Mouse (Mus musculus) lung, embryonic 14.5 days (tissue): ENCODE measurements at regions not wholly inside any gene's neighbourhood (a gene's known extent, or its start where the extent isn't known, plus 50 kb on each side); places are given as distances from the start of the nearest gene placed in this dataset.

Source experiments
- ATAC-seq: fragments of 200-750 bp; cut with Nextera tagmentation; 2 replicates; pipeline ENCODE4 v1.8.0; 2017; ENCODE audit warnings: mild to moderate bottlenecking, moderate TSS enrichment, moderate library complexity; ENCODE audit not compliant: insufficient read depth
- DNase-seq: peaks from one replicate; pipeline ENCODE4 v3.0.0-alpha.2; 2015
- H3K27ac ChIP-seq: fragments of 300-500 bp; sonication (generic); 2 replicates; pipeline ENCODE4 v1.5.1; 2014; ENCODE audit warnings: low read depth, mild to moderate bottlenecking, moderate library complexity
- H3K27me3 ChIP-seq: fragments of 300-500 bp; sonication (generic); 2 replicates; pipeline ENCODE4 v1.6.1; 2014; ENCODE audit warnings: low read length, control low read depth; ENCODE audit not compliant: insufficient read depth
- H3K36me3 ChIP-seq: fragments of 300-500 bp; sonication (generic); 2 replicates; pipeline ENCODE4 v1.6.1; 2014; ENCODE audit warnings: control low read depth; ENCODE audit not compliant: insufficient read depth
- H3K4me1 ChIP-seq: fragments of 300-500 bp; sonication (generic); 2 replicates; pipeline ENCODE4 v1.6.1; 2014; ENCODE audit warnings: antibody characterized with exemption, control low read depth; ENCODE audit not compliant: insufficient read depth
- H3K4me2 ChIP-seq: fragments of 300-500 bp; sonication (generic); 2 replicates; pipeline ENCODE4 v1.6.1; 2014; ENCODE audit warnings: mild to moderate bottlenecking
- H3K4me3 ChIP-seq: fragments of 300-500 bp; sonication (generic); 2 replicates; pipeline ENCODE4 v1.5.1; 2014; ENCODE audit warnings: low read depth, low read length
- H3K9ac ChIP-seq: fragments of 300-500 bp; sonication (generic); 2 replicates; pipeline ENCODE4 v1.6.1; 2014
- H3K9me3 ChIP-seq: fragments of 300-500 bp; sonication (generic); 2 replicates; pipeline ENCODE4 v1.6.1; 2016; ENCODE audit warnings: low read depth, low read length, control low read depth
- CTCF ChIP-seq: IDR thresholded peaks from 2 replicates; pipeline ENCODE4 v1.5.1; 2016; ENCODE audit warnings: antibody characterized with exemption, low read depth
- WGBS: fragments of 180-500 bp; shearing (Covaris S2); extraction: QIAGEN DNeasy Blood & Tissue Kit; methylation state at CpG from one replicate; pipeline ENCODE4 v1.1.7; 2014; 5-methylcytosine and 5-hydroxymethylcytosine counted together

DNA sequence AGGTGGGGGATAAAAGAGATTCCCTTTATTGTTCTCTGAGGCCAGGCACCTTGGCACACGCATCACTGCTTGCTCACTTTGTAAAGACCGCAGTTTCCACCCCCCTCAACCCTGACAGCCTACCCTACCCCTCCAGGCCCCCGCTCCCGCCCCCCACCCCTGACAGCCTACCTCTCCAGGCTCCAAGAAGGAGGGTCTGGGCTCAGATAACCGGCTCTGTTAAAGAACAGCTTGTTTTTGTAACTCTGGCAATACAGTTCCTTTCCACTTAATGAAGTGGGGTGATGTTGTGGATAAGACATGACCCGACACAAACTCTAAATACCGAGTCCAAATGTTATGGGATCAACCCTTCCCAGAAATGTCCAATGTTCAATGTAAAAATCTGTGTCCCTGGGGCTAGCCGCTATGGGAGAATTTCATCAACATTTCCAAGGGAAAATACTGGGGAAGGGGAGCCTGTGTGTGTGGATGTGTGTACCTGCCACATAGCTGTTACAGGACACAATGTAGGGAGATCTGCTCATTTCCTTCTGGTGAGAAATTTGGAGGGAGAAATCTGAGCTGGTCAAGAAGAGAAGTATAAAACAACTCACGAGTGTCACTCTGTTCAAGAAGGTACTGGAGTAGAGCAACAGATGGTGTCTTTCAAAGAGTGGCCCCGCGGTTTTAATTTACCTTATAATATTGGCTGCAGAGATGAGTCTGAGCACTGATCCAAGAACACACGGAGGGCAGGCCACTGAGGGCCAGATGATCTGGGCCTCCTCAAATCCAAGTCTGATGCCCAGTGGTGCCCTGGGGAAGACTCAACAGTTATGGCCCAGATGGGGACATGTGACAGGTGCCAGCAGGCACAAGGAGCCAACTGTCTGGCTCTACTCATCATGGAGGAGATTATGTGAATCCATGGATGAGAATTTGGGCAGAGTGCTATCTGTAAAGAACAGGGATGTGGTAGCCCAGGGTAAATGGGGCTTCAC lies 76.7 kb downstream of the Gas1 start:
- H3K4me1 ChIP-seq: 0 out of 2 replicates have a peak, but pooled peaks cover 3% of the 10 kb centered on the region
- no peak overlapping the region for H3K4me3 ChIP-seq
- no peaks in the 10 kb centered on the region for H3K36me3 ChIP-seq
- 34% methylated on average over 12 of the region's 12 CpGs for WGBS
- H3K9ac ChIP-seq: no peak overlapping the region
- H3K9me3 ChIP-seq: no peaks in the 10 kb centered on the region
- peak overlapping the region; percentile 36 for H3K4me2 ChIP-seq
- H3K27me3 ChIP-seq: no peaks in the 10 kb centered on the region
- TF ChIP-seq CTCF: no peak
- ATAC-seq (peak; percentile 81), DNase-seq (peak; percentile 65)
- peak overlapping the region; percentile 51; the same call in 1 of the 2 replicates for H3K27ac ChIP-seq

DNA sequence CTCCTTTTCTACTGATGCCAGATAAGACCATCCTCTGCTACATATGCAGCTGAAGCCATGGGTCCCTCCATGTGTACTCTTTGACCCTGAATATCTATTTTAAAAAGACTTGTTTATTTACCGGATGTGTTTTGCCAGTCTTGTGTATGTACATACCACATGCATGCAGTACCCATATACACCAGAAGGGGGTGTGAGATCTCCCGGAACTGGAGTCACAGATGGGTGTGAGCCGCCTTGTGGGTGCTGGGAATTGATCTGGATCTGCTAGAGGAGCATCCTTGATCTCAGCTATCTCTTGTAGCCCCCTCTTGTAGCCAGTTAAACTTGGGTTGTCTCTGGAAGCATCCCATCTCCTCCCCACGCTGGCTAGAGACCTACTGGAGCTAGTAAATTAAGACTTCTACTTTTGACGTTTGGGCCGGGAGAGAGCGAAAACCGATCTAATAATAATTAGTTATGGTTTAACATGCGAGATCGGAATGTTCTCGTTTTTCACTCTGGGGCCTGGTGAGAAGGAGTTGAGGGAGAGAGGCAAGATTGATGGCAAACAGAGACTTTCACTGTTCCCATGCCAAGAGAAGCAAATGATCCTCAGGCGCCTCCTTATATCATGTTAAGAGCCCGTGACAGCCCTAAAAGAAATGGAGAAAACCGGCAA lies 77.6 kb downstream of the Gas1 start:
- WGBS: 52% methylated on average over 14 of the region's 14 CpGs
- Histone ChIP-seq H3K4me3 (no peak overlapping the region), H3K27me3 (no peaks in the 10 kb centered on the region), H3K9ac (no peak overlapping the region), H3K9me3 (no peaks in the 10 kb centered on the region), H3K27ac (peak overlapping the region; percentile 61; the same call in 1 of the 2 replicates), H3K36me3 (no peaks in the 10 kb centered on the region), H3K4me2 (peak overlapping the region; percentile 36), H3K4me1 (0 out of 2 replicates have a peak, but pooled peaks cover 3% of the 10 kb centered on the region)
- TF ChIP-seq CTCF: peak; percentile 68
- ATAC-seq (peak; percentile 74), DNase-seq (peak; percentile 80)

DNA sequence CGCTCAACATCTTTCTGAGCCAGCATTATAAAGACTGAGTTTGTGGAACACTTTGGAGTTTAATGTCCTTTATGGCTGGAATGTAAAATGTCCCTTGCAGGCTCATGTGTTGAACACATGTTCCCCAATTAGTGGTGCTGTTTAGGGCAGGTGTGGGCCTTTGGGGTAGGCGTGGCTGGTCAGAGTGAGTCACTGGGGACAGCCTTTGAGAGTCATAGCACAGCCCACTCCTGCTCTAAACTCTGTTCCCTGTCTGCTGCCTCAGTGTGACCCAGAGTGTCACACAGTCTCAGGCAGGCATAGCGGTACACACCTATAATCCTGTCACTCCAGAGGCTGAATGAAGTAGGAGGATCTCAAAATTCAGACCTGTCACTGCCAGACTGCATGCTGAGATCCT lies 78.8 kb downstream of the Gas1 start:
- no peak for DNase-seq
- no peak for TF ChIP-seq CTCF
- no peak for ATAC-seq
- WGBS: 89% methylated on average over 3 of the region's 3 CpGs
- no peaks in the 10 kb centered on the region for H3K36me3 ChIP-seq
- H3K27me3 ChIP-seq: no peaks in the 10 kb centered on the region
- 0 out of 2 replicates have a peak, but pooled peaks cover 3% of the 10 kb centered on the region for H3K4me1 ChIP-seq
- H3K9me3 ChIP-seq: no peaks in the 10 kb centered on the region
- H3K4me2 ChIP-seq: no peak overlapping the region
- no peak overlapping the region for H3K9ac ChIP-seq
- no peak overlapping the region for H3K4me3 ChIP-seq
- no peak overlapping the region for H3K27ac ChIP-seq

DNA sequence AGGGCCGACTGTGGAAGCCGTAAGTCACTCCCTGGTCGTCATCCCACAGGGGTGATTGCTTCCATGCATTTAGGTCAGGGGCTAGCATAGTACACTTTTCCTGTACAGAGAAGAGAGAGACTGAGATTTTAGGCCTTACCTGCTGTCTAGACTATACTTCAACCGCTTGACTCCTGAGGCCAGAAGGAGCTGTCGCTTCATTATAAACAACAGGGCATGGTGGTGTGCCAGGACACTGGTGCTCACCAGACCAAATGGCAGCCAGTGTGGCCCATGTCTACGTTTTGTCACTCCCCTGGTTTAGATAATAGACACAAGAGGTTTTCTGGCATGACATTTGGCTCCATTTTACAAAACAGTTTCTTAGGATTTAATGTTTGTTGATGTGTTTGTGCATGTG lies 79.4 kb downstream of the Gas1 start:
- H3K9ac ChIP-seq: no peak overlapping the region
- no peaks in the 10 kb centered on the region for H3K36me3 ChIP-seq
- ATAC-seq (no peak), DNase-seq (no peak)
- H3K27ac ChIP-seq: no peak overlapping the region
- H3K27me3 ChIP-seq: no peaks in the 10 kb centered on the region
- 55% methylated on average over 6 of the region's 6 CpGs for WGBS
- H3K4me1 ChIP-seq: 0 out of 2 replicates have a peak, but pooled peaks cover 3% of the 10 kb centered on the region
- no peak for TF ChIP-seq CTCF
- H3K4me2 ChIP-seq: no peak overlapping the region
- no peak overlapping the region for H3K4me3 ChIP-seq
- H3K9me3 ChIP-seq: no peaks in the 10 kb centered on the region

DNA sequence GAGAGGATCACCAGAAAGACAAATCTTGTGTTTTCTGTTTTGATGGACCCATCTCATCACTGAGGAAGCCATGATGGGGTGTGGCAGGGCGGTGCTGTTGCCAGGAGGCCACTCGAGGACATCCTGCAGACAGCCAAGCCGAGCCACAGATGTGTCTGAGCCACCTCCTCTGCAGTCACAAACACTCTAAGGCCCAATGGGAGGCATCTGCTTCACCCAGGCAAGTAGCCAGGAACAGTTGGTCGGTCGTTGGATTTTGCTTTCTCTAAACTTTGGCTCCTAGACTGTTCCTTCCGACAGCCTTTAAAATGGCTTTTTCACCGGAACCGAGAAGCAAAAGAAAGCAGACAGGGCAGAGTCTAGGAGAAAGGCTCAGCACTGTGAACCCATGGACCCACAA lies 90.5 kb downstream of the Gas1 start:
- H3K4me2 ChIP-seq: no peak overlapping the region
- no peak overlapping the region for H3K9ac ChIP-seq
- TF ChIP-seq CTCF: no peak
- no peaks in the 10 kb centered on the region for H3K36me3 ChIP-seq
- H3K9me3 ChIP-seq: no peaks in the 10 kb centered on the region
- H3K4me1 ChIP-seq: peaks cover 19% of the 10 kb centered on the region
- H3K4me3 ChIP-seq: no peak overlapping the region
- ATAC-seq: peak; percentile 75; the same call in 1 of the 2 replicates
- H3K27ac ChIP-seq: no peak overlapping the region
- WGBS: 55% methylated on average over 8 of the region's 8 CpGs
- DNase-seq: peak; percentile 79
- no peaks in the 10 kb centered on the region for H3K27me3 ChIP-seq

DNA sequence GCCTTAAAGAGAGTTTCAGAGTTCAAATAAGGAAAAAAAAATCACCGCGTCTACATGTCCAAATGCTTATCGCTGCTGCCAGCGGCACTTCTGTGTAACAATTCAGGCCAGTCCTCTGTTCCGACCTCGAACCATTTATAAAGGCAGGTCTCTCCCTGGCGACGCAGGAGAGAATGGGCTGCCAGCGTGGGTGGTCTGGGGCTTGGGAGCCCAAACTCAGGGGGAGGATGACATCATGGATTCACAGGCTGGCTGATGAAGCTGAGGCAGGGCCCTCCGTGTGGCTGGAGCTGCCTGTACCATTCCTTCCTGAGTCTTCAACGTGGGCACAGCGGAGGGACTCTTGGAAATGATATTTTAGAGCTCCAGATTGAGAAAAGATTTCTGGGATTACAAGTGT lies 92.2 kb downstream of the Gas1 start:
- no peak for TF ChIP-seq CTCF
- Histone ChIP-seq H3K27ac (no peak overlapping the region), H3K9me3 (no peaks in the 10 kb centered on the region), H3K27me3 (no peaks in the 10 kb centered on the region), H3K4me3 (no peak overlapping the region), H3K4me2 (peak overlapping the region; percentile 39; the same call in 1 of the 2 replicates), H3K4me1 (peaks cover 19% of the 10 kb centered on the region), H3K9ac (no peak overlapping the region), H3K36me3 (no peaks in the 10 kb centered on the region)
- 15% methylated on average over 12 of the region's 12 CpGs for WGBS
- ATAC-seq: peak; percentile 42
- DNase-seq: peak; percentile 78

DNA sequence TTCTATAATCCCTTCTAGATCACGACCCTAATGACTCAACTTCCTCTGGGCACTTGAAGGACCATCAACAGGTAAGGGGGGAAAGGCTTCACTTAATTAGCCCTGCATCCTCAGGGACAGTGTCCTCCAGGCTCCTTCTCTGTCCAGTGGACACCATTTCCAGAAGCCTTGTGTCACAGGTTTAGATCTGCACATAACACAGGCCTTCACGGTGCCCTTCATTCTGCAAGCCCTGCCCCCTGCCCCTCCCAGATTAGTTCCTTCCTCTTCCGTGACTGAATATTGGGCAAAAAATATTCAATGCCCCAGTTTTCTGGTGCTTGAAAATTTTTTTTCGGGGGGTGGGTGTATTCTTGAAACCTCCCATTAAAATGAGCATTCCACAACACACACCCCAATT lies 92.9 kb downstream of the Gas1 start:
- no peaks in the 10 kb centered on the region for H3K36me3 ChIP-seq
- H3K4me1 ChIP-seq: peaks cover 19% of the 10 kb centered on the region
- WGBS: 63% methylated on average over 4 of the region's 4 CpGs
- H3K27ac ChIP-seq: no peak overlapping the region
- no peak overlapping the region for H3K4me3 ChIP-seq
- ATAC-seq (no peak), DNase-seq (no peak)
- no peaks in the 10 kb centered on the region for H3K27me3 ChIP-seq
- no peak overlapping the region for H3K9ac ChIP-seq
- TF ChIP-seq CTCF: no peak
- no peaks in the 10 kb centered on the region for H3K9me3 ChIP-seq
- no peak overlapping the region for H3K4me2 ChIP-seq
